16 mouse cellular contexts compared by ENCODE assay signal in genomic region chr3:121936241-121936640, GRCm38 (mm10).
"Had no signal": no experiment of that assay in that cellular context is flagged by ENCODE, and none has a peak within 500 bp of the region (broad histone marks: within the 10 kb centered on the region; RNA-seq: fewer than 3 reads in every experiment).

No protein-coding gene starts in this region.

- H3K36me3 ChIP-seq: limb, embryonic 12.5 days; liver, embryonic 13.5 days; midbrain, embryonic 10.5 days; neural tube, embryonic 12.5 days had no signal

- H3K9me3 ChIP-seq: limb, embryonic 12.5 days; liver, embryonic 13.5 days; midbrain, embryonic 10.5 days; neural tube, embryonic 12.5 days had no signal

- H3K4me1 ChIP-seq: limb, embryonic 12.5 days; midbrain, embryonic 10.5 days; neural tube, embryonic 12.5 days had no signal

- ATAC-seq: inflammation-experienced regulatory T-cells, adult 6 months had no signal

- DNase-seq: kidney, adult 8-10 months; kidney, postnatal 10 days; kidney, postnatal 4 days; liver, embryonic 13.5 days; lung, adult 18-20 months; midbrain, embryonic 14.5 days; retina, postnatal 1 day; right cerebral cortex, postnatal 4 days; spleen, adult 18-20 months; thymus, adult 18-20 months; thymus, postnatal 14 days had no signal

- H3K4me2 ChIP-seq: limb, embryonic 12.5 days; liver, embryonic 13.5 days; neural tube, embryonic 12.5 days had no signal

- H3K9ac ChIP-seq: limb, embryonic 12.5 days; liver, embryonic 13.5 days; neural tube, embryonic 12.5 days had no signal

- H3K27me3 ChIP-seq: limb, embryonic 12.5 days; liver, embryonic 13.5 days; neural tube, embryonic 12.5 days had no signal

- H3K4me3 ChIP-seq: layer of hippocampus, adult 2 months; limb, embryonic 12.5 days; liver, embryonic 13.5 days; midbrain, embryonic 10.5 days; neural tube, embryonic 12.5 days had no signal

- H3K27ac ChIP-seq: layer of hippocampus, adult 2 months; limb, embryonic 12.5 days; liver, embryonic 13.5 days; midbrain, embryonic 10.5 days; neural tube, embryonic 12.5 days had no signal
